Mouse (Mus musculus) midbrain, embryonic 12.5 days (tissue): ENCODE measurements around the gene Vars. TPM values are rescaled to one million over a fixed set of nuclear protein-coding genes. Genes with fewer than 3 reads are reported as not detected.
"Not testable (repeated sequence)": the region's sequence is repeated elsewhere in the genome, so short reads cannot be mapped to it uniquely, and the experiment has no call there.

Experiments
- ATAC-seq: fragments of 200-750 bp; cut with Nextera tagmentation; 2 replicates; pipeline ENCODE4 v1.8.0; 2017; ENCODE audit warnings: low read depth, moderate TSS enrichment, moderate library complexity; ENCODE audit not compliant: low FRiP score
- H3K27ac ChIP-seq: fragments of 300-500 bp; sonication (generic); replicated peaks from 2 replicates; pipeline ENCODE4 v1.5.1; 2016; ENCODE audit warnings: mild to moderate bottlenecking
- H3K27me3 ChIP-seq: fragments of 300-500 bp; sonication (generic); 2 replicates; pipeline ENCODE4 v1.6.1; 2016; ENCODE audit warnings: mild to moderate bottlenecking
- H3K36me3 ChIP-seq: fragments of 300-500 bp; sonication (generic); 2 replicates; pipeline ENCODE4 v1.6.1; 2016
- H3K4me1 ChIP-seq: fragments of 300-500 bp; sonication (generic); 2 replicates; pipeline ENCODE4 v1.6.1; 2016
- H3K4me2 ChIP-seq: fragments of 300-500 bp; sonication (generic); replicated peaks from 2 replicates; pipeline ENCODE4 v1.6.1; 2016; ENCODE audit warnings: mild to moderate bottlenecking, moderate library complexity
- H3K4me3 ChIP-seq: fragments of 300-500 bp; sonication (generic); 2 replicates; pipeline ENCODE4 v1.5.1; 2016; ENCODE audit warnings: mild to moderate bottlenecking
- H3K9ac ChIP-seq: fragments of 300-500 bp; sonication (generic); replicated peaks from 2 replicates; pipeline ENCODE4 v1.6.1; 2016; ENCODE audit warnings: mild to moderate bottlenecking, moderate library complexity
- H3K9me3 ChIP-seq: fragments of 300-500 bp; sonication (generic); 2 replicates; pipeline ENCODE4 v1.6.1; 2016; ENCODE audit warnings: mild to moderate bottlenecking
- WGBS: fragments of 180-500 bp; shearing (Covaris S2); methylation state at CpG from one replicate; pipeline ENCODE4 v1.1.7; 2016; 5-methylcytosine and 5-hydroxymethylcytosine counted together
- polyA plus RNA-seq: library from polyadenylated mRNA; unstranded; fragments of >200 nt; fragmentation: Nextera tagmentation; extraction: Ambion mirVana; gene quantifications from 2 replicates; pipeline ENCODE4 v1.2.1, GENCODE M21; 2016

Vars gene
- polyA plus RNA-seq, result 139 and 142 TPM in 2 replicates

- under 1% methylated on average over 83 of the region's 83 CpGs for WGBS
- peak; percentile 91 for ATAC-seq
- H3K4me1 ChIP-seq, result peaks cover 47% of the 10 kb centered on the region
- no peaks in the 10 kb centered on the region for H3K27me3 ChIP-seq
- peaks cover 32% of the 10 kb centered on the region for H3K36me3 ChIP-seq
- H3K9ac ChIP-seq, result peak within 1 kb of the TSS; percentile 93
- H3K4me2 ChIP-seq, result peak within 1 kb of the TSS; percentile 100
- H3K4me3 ChIP-seq, result peak within 1 kb of the TSS; percentile 92
- H3K9me3 ChIP-seq, result no peaks in the 10 kb centered on the region
- peak within 1 kb of the TSS; percentile 97 for H3K27ac ChIP-seq
Observed at GRCm38 (mm10) chr17:35000717-35001451, at the start of gene Vars. Vars (plus strand) TSS chr17:35000987.

GRCm38 (mm10) chr17:34951636-34952377 is 49.0 kb upstream of the Vars start:
- under 1% methylated on average over 29 of the region's 29 CpGs for WGBS
- Histone ChIP-seq H3K27ac (peak overlapping the region; percentile 88), H3K36me3 (peaks cover 18% of the 10 kb centered on the region), H3K4me2 (peak overlapping the region; percentile 70), H3K9me3 (no peaks in the 10 kb centered on the region), H3K4me3 (peak overlapping the region; percentile 80), H3K27me3 (peaks cover 19% of the 10 kb centered on the region), H3K9ac (peak overlapping the region; percentile 97), H3K4me1 (peaks cover 10% of the 10 kb centered on the region)
- ATAC-seq, result no peak; the same call in none of the 2 replicates

- ATAC-seq, result peak; percentile 85
- H3K4me1 ChIP-seq, result peaks cover 10% of the 10 kb centered on the region
- H3K27me3 ChIP-seq, result peaks cover 26% of the 10 kb centered on the region
- peak overlapping the region; percentile 88 for H3K27ac ChIP-seq
- peak overlapping the region; percentile 70 for H3K4me2 ChIP-seq
- H3K36me3 ChIP-seq, result peaks cover 18% of the 10 kb centered on the region
- H3K4me3 ChIP-seq, result peak overlapping the region; percentile 80
- H3K9me3 ChIP-seq, result no peaks in the 10 kb centered on the region
- WGBS, result under 1% methylated on average over 23 of the region's 23 CpGs
- peak overlapping the region; percentile 97 for H3K9ac ChIP-seq
Observed at GRCm38 (mm10) chr17:34952378-34953040, 48.3 kb upstream of the Vars start.

GRCm38 (mm10) chr17:34953258-34953657 is 47.5 kb upstream of the Vars start:
- H3K4me3 ChIP-seq, result 0 out of 2 replicates have a peak overlapping the region, but pooled peaks have one; percentile 80
- no peak overlapping the region for H3K9ac ChIP-seq
- H3K27ac ChIP-seq, result peak overlapping the region; percentile 88; the same call in 1 of the 2 replicates
- no peaks in the 10 kb centered on the region for H3K9me3 ChIP-seq
- WGBS, result 93% methylated on average over 3 of the region's 3 CpGs
- peaks cover 29% of the 10 kb centered on the region for H3K27me3 ChIP-seq
- H3K4me2 ChIP-seq, result 0 out of 2 replicates have a peak overlapping the region, but pooled peaks have one; percentile 41
- H3K36me3 ChIP-seq, result peaks cover 18% of the 10 kb centered on the region
- ATAC-seq, result no peak
- peaks cover 10% of the 10 kb centered on the region for H3K4me1 ChIP-seq

GRCm38 (mm10) chr17:34953904-34954303 is 46.9 kb upstream of the Vars start:
- peaks cover 10% of the 10 kb centered on the region for H3K4me1 ChIP-seq
- H3K4me2 ChIP-seq, result no peak overlapping the region
- no peak overlapping the region for H3K9ac ChIP-seq
- peaks cover 18% of the 10 kb centered on the region for H3K36me3 ChIP-seq
- peaks cover 29% of the 10 kb centered on the region for H3K27me3 ChIP-seq
- H3K4me3 ChIP-seq, result no peak overlapping the region
- H3K9me3 ChIP-seq, result no peaks in the 10 kb centered on the region
- no peak overlapping the region for H3K27ac ChIP-seq
- 92% methylated on average over 4 of the region's 4 CpGs for WGBS
- no peak for ATAC-seq

GRCm38 (mm10) chr17:34954831-34955230 is 46.0 kb upstream of the Vars start:
- peaks cover 12% of the 10 kb centered on the region for H3K36me3 ChIP-seq
- H3K9me3 ChIP-seq, result no peaks in the 10 kb centered on the region
- no peak for ATAC-seq
- no peak overlapping the region for H3K27ac ChIP-seq
- WGBS, result 85% methylated on average over 4 of the region's 4 CpGs
- H3K9ac ChIP-seq, result 0 out of 2 replicates have a peak overlapping the region, but pooled peaks have one; percentile 2
- H3K4me2 ChIP-seq, result no peak overlapping the region
- H3K4me1 ChIP-seq, result peaks cover 16% of the 10 kb centered on the region
- H3K4me3 ChIP-seq, result no peak overlapping the region
- H3K27me3 ChIP-seq, result peaks cover 30% of the 10 kb centered on the region

GRCm38 (mm10) chr17:34955884-34956283 is 44.9 kb upstream of the Vars start:
- Histone ChIP-seq H3K27me3 (peaks cover 39% of the 10 kb centered on the region), H3K36me3 (peaks cover 1% of the 10 kb centered on the region; the same call in 1 of the 2 replicates), H3K27ac (no peak overlapping the region), H3K4me1 (peaks cover 12% of the 10 kb centered on the region), H3K4me3 (no peak overlapping the region), H3K4me2 (no peak overlapping the region), H3K9ac (no peak overlapping the region), H3K9me3 (no peaks in the 10 kb centered on the region)
- no peak for ATAC-seq
- WGBS, result 80% methylated on average over 3 of the region's 3 CpGs

- H3K36me3 ChIP-seq, result no peaks in the 10 kb centered on the region
- H3K27me3 ChIP-seq, result peaks cover 42% of the 10 kb centered on the region
- 58% methylated on average over 1 of the region's 1 CpGs for WGBS
- H3K4me1 ChIP-seq, result peaks cover 11% of the 10 kb centered on the region
- no peak overlapping the region for H3K4me3 ChIP-seq
- H3K9me3 ChIP-seq, result no peaks in the 10 kb centered on the region
- no peak overlapping the region for H3K27ac ChIP-seq
- no peak for ATAC-seq
- H3K4me2 ChIP-seq, result no peak overlapping the region
- H3K9ac ChIP-seq, result no peak overlapping the region
Observed at GRCm38 (mm10) chr17:34956340-34956739, 44.4 kb upstream of the Vars start.

GRCm38 (mm10) chr17:34957291-34957690 is 43.5 kb upstream of the Vars start:
- H3K9ac ChIP-seq, ATAC-seq, H3K36me3 ChIP-seq, H3K4me2 ChIP-seq, H3K9me3 ChIP-seq, H3K27ac ChIP-seq, H3K4me3 ChIP-seq: not testable (repeated sequence)
- peaks cover 11% of the 10 kb centered on the region for H3K4me1 ChIP-seq
- peaks cover 51% of the 10 kb centered on the region for H3K27me3 ChIP-seq
- 17% methylated on average over 36 of the region's 40 CpGs for WGBS

- not testable (repeated sequence) for H3K27ac ChIP-seq, H3K9me3 ChIP-seq, H3K4me3 ChIP-seq, H3K36me3 ChIP-seq, H3K9ac ChIP-seq, ATAC-seq, H3K4me2 ChIP-seq
- Histone ChIP-seq H3K4me1 (peaks cover 11% of the 10 kb centered on the region), H3K27me3 (peaks cover 58% of the 10 kb centered on the region)
- WGBS, result 26% methylated on average over 28 of the region's 40 CpGs
Observed at GRCm38 (mm10) chr17:34957966-34958365, 42.8 kb upstream of the Vars start.

- H3K4me2 ChIP-seq, result peak overlapping the region; percentile 80
- H3K27ac ChIP-seq, H3K9ac ChIP-seq, H3K36me3 ChIP-seq, H3K9me3 ChIP-seq: not testable (repeated sequence)
- peak overlapping the region; percentile 49 for H3K4me3 ChIP-seq
- H3K27me3 ChIP-seq, result peaks cover 60% of the 10 kb centered on the region
- WGBS, result 1% methylated on average over 29 of the region's 47 CpGs
- peak; percentile 51 for ATAC-seq
- peaks cover 11% of the 10 kb centered on the region for H3K4me1 ChIP-seq
Observed at GRCm38 (mm10) chr17:34958734-34959129, 42.1 kb upstream of the Vars start.
